Mouse (Mus musculus) inflammation-experienced regulatory T-cells, adult 6 months (primary cell): ENCODE results near the gene Timmdc1. TPM values are rescaled to one million over a fixed set of nuclear protein-coding genes. Genes with fewer than 3 reads are reported as not detected.
"Not testable (repeated sequence)": the region's sequence is repeated elsewhere in the genome, so short reads cannot be mapped to it uniquely, and the experiment has no call there.

ENCODE experiments used
- ATAC-seq: one replicate; pipeline ENCODE4 v1.8.0; 2017
- polyA plus RNA-seq, 3 experiments: library from polyadenylated mRNA; unstranded; fragments of 100-300 nt; shearing (Covaris generic); gene quantifications; one replicate each; pipeline ENCODE4 v1.2.1; 2017

Gene Timmdc1
- polyA plus RNA-seq, 3 experiments from 2014 or later = 10.1 to 18.5 (median 14.4) TPM

DNA sequence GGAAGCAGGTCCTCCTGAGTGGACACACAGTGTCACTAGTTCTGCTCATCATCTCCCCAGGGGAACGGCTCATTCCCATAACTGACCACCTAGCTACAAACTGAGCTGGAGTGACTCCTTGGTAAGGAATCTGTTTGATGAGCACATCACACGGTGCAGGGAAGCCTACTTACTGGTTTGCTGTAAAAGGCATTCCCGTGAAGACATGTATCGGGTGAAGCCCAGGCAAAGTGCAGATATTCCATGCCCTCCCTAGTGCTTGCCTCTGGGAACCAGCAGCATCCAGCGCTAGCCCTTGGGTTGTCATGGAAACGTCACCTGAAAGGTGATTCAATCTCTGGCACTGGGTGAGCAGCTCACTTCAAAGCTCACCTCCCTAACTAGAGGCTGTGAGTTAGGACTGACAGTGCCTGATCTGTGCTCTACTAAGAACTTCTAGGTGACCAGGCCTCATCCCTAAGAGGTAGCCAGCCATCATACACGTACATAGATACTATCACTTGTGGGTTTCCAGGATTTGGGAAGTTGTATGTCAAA is 25.8 kb downstream of the Timmdc1 start:
- ATAC-seq = no peak

DNA sequence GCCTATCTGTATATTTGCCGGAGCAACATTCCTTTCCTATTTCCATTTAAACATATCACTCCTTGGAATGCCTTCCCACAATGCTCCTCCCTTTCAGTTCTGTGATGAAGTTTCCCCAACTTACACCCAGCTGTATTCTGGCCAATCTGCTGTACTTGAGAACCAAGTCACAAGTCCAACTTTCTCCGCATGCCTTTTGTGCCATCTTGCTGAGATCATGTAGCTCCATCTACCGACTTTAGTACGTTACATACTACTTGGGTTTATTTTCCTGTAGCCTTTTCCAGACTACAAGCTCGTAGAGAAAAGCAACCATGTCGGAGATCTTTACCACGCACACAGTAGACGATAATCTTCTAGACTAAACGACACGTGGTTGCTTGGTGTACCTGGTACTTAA is 28.6 kb downstream of the Timmdc1 start:
- ATAC-seq = no peak

DNA sequence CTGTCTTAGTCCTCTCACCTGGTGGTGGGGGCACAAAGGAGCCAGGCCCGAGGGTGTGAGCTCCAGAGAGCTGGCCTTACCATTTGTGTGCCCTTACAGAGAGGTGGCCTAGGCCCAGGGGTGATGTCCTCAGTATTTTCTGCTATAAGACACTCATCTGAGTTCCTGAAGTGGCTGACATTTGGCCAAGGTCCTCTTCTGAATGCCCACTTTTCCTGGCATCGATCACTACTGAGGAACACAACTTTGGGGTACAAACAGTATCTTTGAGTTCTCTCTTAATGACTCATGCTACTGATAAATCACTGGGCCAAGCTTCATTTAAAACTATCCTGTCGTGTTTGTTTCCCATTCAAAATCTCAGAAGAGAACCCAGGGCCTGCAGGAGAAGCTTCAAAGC is 29.9 kb downstream of the Timmdc1 start:
- ATAC-seq = no peak

DNA sequence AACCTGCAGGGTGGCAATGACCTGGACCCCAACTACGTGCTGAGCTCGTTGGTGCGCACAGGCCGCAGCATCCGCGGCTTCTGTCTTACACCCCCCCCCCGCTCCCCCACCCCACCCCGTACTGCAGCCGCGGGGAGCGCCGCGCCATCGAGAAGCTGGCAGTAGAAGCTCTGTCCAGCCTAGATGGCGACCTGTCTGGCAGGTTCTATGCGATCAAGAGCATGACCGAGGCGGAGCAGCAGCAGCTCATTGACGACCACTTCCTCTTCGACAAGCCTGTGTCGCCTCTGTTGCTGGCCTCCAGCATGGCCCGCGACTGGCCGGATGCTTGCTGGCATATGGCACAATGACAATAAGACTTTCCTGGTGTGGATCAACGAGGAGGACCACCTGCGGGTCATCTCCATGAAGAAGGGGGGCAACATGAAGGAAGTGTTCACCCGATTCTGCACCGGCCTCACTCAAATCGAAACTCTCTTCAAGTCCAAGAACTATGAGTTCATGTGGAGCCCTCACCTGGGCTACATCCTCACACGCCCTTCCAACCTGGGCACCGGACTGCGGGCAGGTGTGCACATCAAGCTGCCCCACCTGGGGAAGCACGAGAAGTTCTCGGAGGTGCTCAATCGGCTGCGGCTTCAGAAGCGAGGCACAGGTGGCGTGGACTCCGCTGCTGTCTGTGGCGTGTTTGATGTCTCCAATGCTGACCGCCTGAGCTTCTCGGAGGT is 38.7 kb downstream of the Timmdc1 start:
- ATAC-seq = peak; percentile 47

DNA sequence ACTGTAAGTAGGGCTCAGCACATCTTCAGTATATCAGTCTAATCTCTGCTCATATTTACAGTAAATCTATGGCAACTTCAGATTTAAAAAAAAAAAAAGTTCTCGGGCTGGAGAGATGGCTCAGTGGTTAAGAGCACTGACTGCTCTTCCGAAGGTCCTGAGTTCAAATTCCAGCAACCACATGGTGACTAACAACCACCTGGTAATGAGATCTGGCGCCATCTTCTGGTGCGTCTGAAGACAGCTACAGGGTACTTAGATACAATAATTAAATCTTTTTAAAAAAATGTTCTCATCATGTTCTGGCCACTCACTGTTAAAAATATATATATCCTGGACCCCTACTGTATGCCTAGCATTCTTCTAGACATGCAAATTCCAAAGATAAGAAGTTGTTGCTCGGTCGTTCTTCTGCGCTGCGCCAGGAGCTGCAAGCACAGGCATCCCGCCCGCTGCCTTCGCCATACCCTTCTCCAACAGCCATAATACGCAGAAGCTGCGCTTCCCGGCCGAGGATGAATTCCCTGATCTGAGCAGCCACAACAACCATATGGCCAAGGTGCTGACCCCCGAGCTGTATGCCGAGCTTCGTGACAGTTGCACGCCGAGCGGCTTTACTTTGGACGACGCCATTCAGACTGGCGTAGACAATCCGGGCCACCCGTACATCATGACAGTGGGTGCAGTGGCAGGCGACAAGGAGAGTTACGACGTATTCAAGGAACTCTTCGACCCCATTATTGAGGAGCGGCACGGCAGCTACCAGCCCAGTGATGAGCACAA is 39.5 kb downstream of the Timmdc1 start:
- peak; percentile 49 for ATAC-seq

DNA sequence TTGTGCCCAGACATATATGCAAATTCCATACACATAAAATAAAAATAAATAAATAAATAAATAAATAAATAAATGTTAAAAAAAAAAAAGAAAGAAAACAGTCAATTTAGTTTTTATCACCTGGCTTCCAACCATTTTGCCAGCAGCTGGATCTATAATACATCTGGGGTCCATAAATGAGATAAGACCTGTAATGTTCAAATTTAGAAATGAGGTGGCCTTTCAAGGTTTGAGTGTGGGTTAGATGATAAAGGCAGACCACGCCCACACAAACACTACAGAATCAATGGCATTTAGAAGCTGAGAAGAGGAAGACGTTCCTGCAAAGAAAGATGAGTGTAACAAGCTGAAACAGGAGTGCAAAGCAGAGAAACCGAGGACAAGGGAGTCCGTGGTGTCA is 41.1 kb downstream of the Timmdc1 start:
- no peak for ATAC-seq

DNA sequence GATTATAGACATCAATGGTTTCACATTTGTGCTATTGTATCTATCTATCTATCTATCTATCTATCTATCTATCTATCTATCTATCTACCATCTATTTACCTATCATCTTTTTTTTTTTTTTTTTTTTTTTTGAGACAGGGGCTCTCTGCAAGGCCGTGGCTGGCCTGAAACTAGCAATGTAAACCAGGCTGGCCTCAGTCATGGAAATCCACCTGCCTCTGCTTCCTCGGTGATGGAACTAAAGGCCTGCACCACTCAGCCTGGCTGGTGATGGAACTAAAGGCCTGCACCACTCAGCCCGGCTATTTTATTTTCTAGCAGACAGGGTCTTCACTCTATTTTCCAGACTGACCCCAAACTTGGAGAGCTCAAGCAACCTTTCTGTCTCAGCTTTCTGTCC is 44.2 kb downstream of the Timmdc1 start:
- no peak for ATAC-seq

DNA sequence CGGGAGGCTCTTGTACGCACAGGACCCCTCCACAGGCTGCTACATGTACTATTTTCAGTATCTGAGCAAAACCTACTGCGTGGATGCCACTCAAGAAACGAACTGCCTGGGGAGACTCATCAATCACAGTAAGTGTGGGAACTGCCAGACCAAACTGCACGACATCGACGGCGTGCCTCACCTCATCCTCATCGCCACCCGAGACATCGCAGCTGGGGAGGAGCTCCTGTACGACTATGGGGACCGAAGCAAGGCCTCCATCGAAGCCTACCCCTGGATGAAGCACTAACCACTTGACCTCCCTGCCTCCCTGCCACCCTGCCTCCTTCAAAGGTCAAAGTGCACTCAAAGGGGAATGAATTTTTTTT is 45.2 kb downstream of the Timmdc1 start:
- not testable (repeated sequence) for ATAC-seq

DNA sequence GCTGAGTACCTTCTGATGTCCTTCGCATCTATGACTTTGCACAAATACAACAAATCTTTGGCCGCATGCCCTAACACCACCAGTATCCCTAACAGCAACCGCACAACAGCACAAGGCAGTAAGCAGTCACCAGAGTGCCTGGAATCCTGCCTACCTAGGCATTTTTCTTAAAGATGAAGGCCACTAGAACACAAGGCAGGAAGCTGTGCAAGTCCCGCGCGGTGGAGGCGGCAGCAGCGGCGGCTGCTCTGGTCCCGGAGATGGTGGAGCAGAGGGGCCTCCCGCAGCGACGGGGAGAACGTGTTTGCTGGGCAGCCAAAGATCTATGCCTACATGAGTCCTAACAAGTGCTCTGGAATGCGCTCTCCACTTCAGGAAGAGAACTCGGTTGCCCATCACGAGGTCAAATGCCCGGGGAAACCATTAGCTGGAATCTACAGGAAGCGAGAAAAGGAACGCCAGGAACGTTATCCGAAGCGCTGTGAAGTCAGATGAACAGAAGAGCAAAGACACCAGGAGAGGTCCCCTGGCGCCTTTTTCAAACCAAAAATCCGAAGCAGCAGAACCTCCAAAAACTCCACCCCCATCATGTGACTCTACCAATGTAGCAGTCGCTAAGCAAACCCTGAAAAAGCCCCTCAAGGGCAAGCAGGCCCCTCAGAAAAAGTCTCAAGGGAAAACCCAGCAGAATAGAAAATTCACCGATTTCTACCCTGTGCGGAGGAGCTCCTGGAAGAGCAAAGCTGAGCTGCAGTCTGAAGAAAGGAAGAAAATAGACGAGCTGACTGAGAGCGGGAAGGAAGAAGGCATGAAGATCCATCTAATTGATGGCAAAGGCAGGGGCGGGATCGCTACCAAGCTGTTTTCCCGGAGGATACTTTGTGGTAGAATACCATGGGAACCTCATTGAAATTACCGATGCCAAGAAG is 45.9 kb downstream of the Timmdc1 start:
- ATAC-seq = peak; percentile 83

DNA sequence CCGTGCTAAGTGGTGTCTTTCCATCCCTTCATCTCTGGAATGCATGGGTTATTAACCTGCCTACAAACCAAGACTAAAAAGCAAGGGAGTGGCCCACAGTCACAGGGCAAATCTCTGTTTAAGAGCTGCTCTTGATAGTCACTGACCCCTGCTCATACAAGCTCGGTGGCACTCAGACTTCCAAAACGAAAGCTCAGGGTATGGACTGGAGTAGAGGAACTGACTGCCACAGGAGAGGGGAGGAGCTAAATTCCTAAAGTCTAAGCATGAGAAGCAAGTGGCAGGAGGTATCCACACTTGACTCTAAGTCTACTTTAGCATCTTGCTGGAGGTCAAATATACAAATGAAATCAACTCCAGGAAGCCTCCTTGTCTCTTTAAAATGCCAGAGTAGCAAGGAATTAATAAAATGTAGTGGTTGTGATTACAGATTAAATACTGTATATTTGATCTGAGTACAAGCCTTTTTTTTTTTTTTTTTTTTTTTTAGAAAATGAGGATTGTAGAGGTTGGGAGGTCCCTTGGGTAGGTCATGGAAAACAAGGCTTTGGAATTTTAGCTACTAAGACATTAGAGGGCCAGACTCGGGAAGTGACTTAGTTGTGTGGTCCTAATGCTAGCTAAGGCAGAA is 46.7 kb downstream of the Timmdc1 start:
- no peak for ATAC-seq

DNA sequence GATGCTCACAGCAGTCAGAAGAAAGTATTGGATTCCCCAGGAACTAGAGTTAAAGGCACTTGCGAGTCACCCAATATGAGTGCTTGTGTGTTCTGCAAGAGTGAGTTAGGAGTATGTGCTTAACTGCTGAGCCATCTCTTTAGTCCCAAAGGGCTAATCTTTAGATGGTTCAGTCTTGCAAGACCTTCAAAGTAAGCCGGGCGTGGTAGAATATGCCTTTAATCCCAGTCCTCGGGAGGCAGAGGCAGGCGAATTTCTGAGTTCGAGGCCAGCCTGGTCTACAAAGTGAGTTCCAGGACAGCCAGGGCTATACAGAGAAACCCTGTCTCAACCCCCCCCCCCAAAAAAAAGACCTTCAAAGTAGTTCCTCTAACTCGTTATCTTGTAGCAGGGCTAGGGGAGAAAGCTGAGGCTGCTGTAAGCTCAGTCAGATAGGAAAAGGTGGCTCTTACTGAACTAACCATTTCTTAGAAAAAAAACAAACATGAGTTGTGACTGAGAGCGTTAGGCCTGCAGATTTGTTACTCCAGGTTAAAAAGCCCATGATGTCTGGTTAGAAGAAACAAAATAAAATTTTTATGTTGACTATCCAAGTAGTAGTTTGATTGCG is 47.7 kb downstream of the Timmdc1 start:
- no peak for ATAC-seq

DNA sequence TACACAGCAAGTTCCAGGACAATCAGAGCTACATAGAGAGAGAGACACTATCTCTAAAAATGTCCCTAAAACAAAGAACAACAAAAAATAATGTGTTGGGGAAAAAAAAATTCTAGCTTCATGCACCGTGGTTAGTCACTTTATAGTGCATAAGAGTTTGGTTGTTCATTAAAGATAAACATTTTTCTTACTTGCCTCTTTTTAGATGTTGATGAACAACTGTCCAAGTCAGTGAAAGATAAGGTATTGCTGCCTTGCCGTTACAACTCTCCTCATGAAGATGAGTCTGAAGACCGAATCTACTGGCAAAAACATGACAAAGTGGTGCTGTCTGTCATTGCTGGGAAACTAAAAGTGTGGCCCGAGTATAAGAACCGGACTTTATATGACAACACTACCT is 48.8 kb downstream of the Timmdc1 start:
- no peak for ATAC-seq

DNA sequence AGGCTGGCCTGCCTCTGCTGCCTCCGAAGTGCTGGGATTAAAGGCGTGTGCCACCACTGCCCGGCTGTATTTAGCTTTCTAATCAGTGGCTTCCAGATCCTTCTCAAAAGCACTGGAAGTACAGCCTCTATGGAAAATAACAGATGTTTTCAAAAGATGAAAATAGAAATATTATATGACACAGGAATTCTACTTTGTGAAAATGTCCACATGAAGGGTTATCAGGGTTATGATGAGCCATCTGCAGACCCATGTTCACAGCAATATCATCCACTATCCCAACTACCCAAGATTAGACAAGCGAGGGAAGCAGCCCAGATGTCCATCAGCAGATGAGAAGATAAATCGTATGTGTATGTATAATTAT is 50.0 kb downstream of the Timmdc1 start:
- no peak for ATAC-seq

DNA sequence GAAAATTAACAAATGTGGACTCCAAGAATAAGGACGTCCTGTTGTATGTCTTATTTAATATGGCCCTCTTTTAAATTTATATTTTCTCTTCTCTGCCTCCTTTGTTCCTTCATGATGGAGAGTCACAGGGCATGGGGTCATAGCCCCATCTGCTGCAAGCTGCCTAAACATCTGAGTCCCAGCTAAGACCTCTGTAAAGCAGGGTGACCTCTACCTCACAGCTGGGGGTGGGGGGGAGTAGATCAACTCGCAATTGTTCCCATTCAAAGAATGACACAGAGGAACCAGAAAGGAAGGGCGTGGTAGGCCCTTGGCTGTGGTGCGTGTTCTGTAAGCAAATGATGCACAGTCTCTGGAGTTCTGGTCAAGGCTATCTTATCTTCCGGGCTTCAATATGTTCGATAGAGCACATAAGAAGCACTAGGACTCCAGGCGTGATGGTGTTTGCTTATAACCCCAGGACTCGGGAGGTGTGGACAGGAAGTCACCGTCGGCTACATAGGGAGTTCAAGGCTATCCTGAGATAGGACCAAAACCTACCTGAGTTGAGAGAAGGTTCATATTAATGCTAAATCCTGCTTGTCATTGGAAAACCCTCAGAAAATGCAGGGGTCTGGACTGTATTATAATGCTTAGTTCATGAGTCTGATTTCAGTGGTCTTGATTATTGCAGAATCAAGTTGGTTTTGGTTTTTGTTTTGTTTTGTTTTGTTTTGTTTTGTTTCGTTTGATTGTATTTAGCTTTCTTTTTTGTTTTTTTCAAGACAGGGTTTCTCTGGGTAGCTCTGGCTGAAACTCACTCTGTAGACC is 50.6 kb downstream of the Timmdc1 start:
- no peak for ATAC-seq

DNA sequence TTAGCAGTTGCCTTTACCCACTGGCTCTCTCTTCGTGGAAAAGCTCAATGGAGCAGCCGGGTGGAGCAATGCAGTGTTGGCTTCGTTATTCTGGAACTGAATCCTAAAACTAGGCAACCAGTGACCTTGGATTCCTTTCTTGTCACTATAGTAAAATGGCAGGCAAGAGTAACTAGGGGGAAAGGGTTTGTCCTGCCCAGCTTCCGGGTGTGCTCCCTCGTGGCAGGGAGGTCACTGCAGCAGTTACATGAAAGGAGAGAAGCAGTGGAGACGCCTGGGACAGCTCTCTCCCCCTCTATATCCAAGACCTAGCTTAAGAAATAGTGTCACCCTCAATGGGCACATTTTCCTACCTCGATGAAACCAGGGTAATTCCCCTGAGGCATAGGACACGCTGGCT is 53.0 kb downstream of the Timmdc1 start:
- no peak for ATAC-seq

DNA sequence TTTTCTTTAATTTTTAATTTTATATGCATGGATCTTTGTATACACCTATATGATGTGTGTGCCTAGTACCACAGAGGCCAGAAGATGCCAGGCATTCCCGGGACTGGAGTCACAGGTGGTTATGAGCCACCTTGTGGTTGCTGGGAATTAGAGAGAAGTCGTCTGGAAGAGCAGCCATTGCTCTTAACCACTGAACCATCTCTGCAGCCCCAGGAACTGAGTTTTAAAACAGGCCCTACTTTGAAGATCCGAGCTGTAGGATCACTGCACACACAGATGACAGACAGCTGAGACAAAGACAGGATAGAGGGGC is 53.8 kb downstream of the Timmdc1 start:
- ATAC-seq = no peak

DNA sequence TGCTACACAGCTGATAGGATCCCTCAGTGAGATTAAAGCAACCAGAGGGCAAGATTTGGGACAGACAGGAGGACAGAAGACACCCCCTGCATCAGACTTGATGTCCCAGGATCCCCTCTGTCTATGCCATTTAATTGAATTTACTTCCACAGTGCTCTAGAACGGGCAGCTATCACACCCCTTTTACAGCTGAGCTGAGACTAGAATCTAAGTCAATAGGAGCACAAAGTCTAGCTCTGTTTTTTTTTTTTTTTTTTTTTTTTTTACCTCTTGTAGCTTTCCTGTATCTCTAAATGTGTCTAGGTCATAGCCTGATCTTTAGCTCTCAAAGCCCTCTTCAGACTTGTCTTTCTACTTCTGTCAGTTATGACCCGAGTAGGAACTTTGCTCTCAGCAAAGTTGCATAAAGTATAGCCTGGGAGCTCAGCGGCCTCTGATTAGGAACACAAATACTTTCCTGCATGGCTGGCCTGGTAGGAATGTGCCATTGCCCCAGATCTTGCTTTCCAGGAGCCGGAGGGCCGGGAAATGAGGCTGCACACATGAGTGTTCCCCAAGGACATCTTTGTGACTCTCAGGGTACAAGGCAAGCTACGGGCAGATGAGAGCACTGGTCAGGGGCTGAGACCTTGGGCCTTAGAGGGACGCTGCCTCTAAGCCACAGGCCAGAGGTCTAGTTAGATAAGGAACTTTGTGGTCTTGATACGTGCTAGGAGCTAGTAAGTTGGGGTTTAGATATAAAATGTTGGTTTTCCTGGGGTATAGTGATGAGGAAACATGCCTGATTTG is 54.4 kb downstream of the Timmdc1 start:
- ATAC-seq = no peak

DNA sequence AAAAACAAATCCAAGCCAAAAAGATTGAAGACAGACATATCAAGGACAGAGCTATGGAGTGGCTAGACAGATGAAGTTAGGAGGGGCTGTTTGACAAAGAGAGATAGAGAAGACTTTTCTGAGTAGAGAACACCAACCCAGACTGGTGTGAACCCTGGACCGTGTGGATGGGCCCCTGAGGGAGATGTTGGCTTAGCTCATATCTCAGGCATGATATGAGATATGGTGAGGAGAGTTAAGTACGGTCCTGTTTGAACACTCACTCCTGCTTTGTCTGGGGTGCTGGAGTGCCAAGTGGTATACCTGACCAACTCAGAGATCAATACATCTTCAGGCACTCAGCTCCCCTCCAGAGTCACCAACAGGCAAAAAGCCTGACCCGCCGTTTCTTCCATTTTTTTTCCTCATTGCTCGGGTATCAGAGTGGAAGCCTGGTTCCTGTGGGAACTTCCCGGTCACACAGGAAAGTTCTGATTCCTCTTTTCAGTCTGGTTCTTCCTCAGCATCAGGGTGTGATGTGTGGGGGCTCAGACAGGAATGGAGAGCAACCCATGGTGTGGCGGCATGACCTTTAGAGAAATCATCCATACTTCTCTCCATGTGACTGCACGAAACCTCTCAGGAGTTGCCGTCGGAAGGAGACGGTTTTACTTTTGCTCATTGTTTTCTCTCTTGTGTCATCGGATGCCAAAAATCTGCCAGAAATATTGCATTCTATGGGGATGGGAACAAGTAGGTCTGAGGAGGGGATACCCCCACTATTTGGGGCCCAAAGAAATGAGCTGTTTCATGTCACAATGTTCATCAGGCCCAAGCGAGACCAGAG is 55.2 kb downstream of the Timmdc1 start:
- ATAC-seq = no peak

DNA sequence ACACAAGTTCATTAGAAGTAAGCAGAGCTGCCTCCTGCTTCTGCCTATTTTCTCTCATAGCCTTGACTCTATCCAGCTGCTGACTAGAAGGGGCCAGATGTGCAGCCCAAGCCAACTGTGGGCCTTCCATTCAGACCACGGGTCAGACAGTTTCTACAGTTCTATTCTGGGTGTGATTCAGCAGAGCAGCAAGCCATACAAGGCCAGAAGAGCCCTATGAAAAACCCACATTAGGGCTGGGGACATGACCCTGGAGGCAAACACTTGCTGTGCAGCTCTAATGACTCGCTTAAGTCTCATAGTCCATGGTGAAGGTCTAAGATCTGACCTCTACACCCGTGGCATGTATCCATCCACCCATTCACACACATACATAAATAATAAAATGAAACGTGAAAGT is 56.4 kb downstream of the Timmdc1 start:
- ATAC-seq = no peak

DNA sequence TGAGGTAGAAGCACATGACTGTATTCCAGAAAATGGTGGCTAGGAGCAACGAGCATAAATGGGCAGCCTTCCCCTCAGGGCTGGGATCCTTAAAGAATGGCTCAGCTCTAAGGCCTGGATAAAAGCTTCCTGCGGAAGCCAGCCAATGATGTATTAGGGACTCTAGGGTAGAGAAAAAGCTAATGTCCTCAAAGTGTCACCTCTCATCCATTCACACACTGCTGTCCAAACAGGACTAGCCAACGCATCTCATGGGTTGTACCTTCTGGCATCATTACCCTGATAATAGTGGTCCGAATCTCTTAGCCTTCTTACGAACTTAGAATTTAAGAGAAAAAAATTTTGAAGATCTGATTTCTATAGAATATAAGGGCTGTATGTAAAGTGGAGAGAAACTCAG is 59.2 kb downstream of the Timmdc1 start:
- ATAC-seq = no peak
